Mouse (Mus musculus) testis, adult 2 months (tissue): ENCODE results near the gene Adamts6. TPM values are rescaled to one million over a fixed set of nuclear protein-coding genes. Genes with fewer than 3 reads are reported as not detected.

Experiments used
- H3K27ac ChIP-seq: fragments of 200-500 bp; 2 replicates; pipeline ENCODE4 v1.5.1; 2012; ENCODE audit warnings: low read depth, low read length; ENCODE audit not compliant: control insufficient read depth, insufficient read depth
- H3K27me3 ChIP-seq: fragments of 200-500 bp; 2 replicates; pipeline ENCODE4 v1.6.1; 2012; ENCODE audit warnings: mild to moderate bottlenecking, low read length, moderate library complexity; ENCODE audit not compliant: control insufficient read depth, insufficient read depth
- H3K36me3 ChIP-seq: fragments of 200-500 bp; 2 replicates; pipeline ENCODE4 v1.6.1; 2012; ENCODE audit warnings: mild to moderate bottlenecking, low read length; ENCODE audit not compliant: control insufficient read depth, insufficient read depth
- H3K4me1 ChIP-seq: fragments of 200-500 bp; 2 replicates; pipeline ENCODE4 v1.6.1; 2012; ENCODE audit warnings: low read length; ENCODE audit not compliant: control insufficient read depth, insufficient read depth
- H3K4me3 ChIP-seq: fragments of 200-500 bp; 2 replicates; pipeline ENCODE4 v1.5.1; 2012; ENCODE audit warnings: low read depth, mild to moderate bottlenecking, low read length, moderate library complexity, mixed read lengths; ENCODE audit not compliant: control insufficient read depth
- CTCF ChIP-seq: fragments of 200-500 bp; IDR thresholded peaks from 2 replicates; pipeline ENCODE4 v1.5.1; 2012; ENCODE audit warnings: low read depth, mild to moderate bottlenecking, inconsistent platforms, low read length, moderate library complexity; ENCODE audit not compliant: control insufficient read depth, insufficient read depth, insufficient replicate concordance
- POLR2A ChIP-seq: fragments of 200-500 bp; IDR thresholded peaks from 2 replicates; pipeline ENCODE4 v1.6.1; 2012; ENCODE audit warnings: low read depth, mild to moderate bottlenecking, inconsistent platforms, low read length, moderate library complexity; ENCODE audit not compliant: control insufficient read depth
- polyA plus RNA-seq: library from polyadenylated mRNA; depleted of rRNA; stranded (reverse); fragments of >200 nt; gene quantifications from 2 replicates; pipeline ENCODE4 v1.2.3, GENCODE M21; 2012; rRNA removed

Adamts6 gene
- polyA plus RNA-seq = 0.37 and 0.74 TPM in 2 replicates

GRCm38 (mm10) chr13:104287366-104288225, at the start of gene Adamts6:
Gene Adamts6, plus strand, starts transcription at chr13:104287835.
- H3K4me3 ChIP-seq = peak within 1 kb of the TSS; percentile 70
- TF ChIP-seq POLR2A (no peak), CTCF (no peak)
- H3K27ac ChIP-seq = peak within 1 kb of the TSS; percentile 49; the same call in 1 of the 2 replicates
- H3K36me3 ChIP-seq = no peaks in the 10 kb centered on the region
- H3K4me1 ChIP-seq = peaks cover 3% of the 10 kb centered on the region
- no peaks in the 10 kb centered on the region for H3K27me3 ChIP-seq

DNA sequence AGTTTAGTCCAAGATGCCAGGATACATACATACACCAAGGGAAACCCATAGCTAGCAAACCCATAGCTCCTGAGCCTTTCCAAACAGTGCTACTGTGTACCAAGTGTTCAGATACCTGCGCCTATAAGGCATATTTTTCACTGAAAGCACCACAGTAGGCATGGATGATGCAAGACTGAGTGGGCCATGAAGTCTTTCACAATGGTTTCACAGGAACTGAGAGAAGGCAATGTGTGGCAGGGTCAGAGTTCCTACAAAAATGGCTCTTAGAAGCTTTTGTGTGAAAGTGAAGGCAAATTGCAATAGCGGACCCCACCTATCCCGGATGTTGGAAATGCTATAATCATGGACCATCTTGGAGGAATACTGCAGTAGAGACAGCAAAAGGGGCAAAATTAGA, 28.6 kb upstream of the Adamts6 start:
- Histone ChIP-seq H3K4me1 (no peaks in the 10 kb centered on the region), H3K27me3 (no peaks in the 10 kb centered on the region), H3K27ac (no peak overlapping the region), H3K36me3 (no peaks in the 10 kb centered on the region), H3K4me3 (no peak overlapping the region)
- no peak for TF ChIP-seq CTCF
- TF ChIP-seq POLR2A = no peak

GRCm38 (mm10) chr13:104285031-104285431, 2.6 kb upstream of the Adamts6 start:
- Histone ChIP-seq H3K27ac (no peak overlapping the region), H3K4me3 (no peak overlapping the region), H3K4me1 (peaks cover 3% of the 10 kb centered on the region), H3K36me3 (no peaks in the 10 kb centered on the region), H3K27me3 (no peaks in the 10 kb centered on the region)
- TF ChIP-seq CTCF = no peak
- no peak for TF ChIP-seq POLR2A

GRCm38 (mm10) chr13:104285737-104286311, 1.8 kb upstream of the Adamts6 start:
- Histone ChIP-seq H3K4me3 (peak overlapping the region; percentile 58), H3K27me3 (no peaks in the 10 kb centered on the region), H3K36me3 (no peaks in the 10 kb centered on the region), H3K4me1 (peaks cover 3% of the 10 kb centered on the region), H3K27ac (peak overlapping the region; percentile 54)
- TF ChIP-seq POLR2A = no peak
- no peak for TF ChIP-seq CTCF

DNA sequence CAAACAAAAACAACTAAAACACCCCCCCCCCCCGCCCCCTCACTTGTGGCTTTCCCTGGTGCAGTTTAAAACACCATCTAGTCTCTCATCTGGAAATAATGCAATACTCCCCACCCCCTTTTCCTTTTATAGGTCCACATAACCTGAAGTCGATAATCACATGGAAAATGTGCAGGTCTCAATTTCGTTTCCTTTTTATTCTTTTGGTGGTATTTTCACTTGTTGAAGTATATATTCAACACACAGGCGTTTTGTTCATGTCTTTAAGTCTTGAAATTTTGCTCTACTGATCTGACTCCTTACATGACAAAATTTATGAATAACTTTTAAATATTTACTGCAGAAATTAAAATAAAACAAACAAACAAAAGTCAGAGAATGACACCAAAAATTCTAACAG, 1.3 kb upstream of the Adamts6 start:
- Histone ChIP-seq H3K27me3 (no peaks in the 10 kb centered on the region), H3K4me3 (no peak overlapping the region), H3K27ac (no peak overlapping the region; the same call in 1 of the 2 replicates), H3K36me3 (no peaks in the 10 kb centered on the region), H3K4me1 (peaks cover 3% of the 10 kb centered on the region)
- TF ChIP-seq POLR2A (no peak), CTCF (no peak)

- H3K27me3 ChIP-seq = no peaks in the 10 kb centered on the region
- H3K4me1 ChIP-seq = peaks cover 3% of the 10 kb centered on the region
- H3K27ac ChIP-seq = peak overlapping the region; percentile 49; the same call in 1 of the 2 replicates
- no peaks in the 10 kb centered on the region for H3K36me3 ChIP-seq
- H3K4me3 ChIP-seq = peak overlapping the region; percentile 70
- TF ChIP-seq CTCF = no peak
- no peak; the same call in 1 of the 2 replicates for TF ChIP-seq POLR2A
Measured at GRCm38 (mm10) chr13:104286897-104287309, 732 bp upstream of the Adamts6 start.

DNA sequence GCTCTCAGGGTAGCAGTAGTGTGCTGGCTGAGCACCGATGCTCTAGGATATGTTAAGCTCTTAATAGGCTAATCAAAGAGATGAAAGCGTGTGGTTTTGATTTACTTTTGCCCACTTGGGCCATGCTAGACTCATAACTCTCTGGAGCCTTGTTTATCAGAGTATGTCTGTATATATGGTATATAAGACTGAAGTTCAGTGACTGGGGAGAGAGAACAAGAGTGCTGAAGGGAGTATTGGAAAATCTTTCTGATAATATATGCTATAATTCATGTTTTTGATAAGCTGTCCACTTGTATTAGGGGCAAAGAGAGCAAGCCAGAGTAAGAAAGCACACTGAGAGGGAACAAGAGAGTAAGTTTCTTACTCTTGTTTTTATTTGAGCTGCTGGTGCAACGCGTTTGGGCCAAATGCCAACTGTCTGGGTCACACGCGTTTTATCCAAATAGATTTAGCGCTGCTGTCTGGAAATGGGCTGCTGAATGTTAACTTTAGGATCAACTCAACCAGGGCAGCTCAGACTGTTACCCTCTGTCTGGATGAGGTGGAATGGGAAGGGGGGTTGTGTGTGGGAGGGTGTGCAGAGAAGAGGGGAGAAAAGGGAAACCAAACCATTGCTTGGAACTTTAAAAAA, 708 bp downstream of the Adamts6 start:
- no peak for TF ChIP-seq CTCF
- no peak for TF ChIP-seq POLR2A
- no peak overlapping the region; the same call in 1 of the 2 replicates for H3K4me3 ChIP-seq
- H3K27ac ChIP-seq = no peak overlapping the region

More for the DNA sequence above, 708 bp downstream of the Adamts6 start:
- H3K4me1 ChIP-seq = peaks cover 3% of the 10 kb centered on the region
- H3K27me3 ChIP-seq = no peaks in the 10 kb centered on the region
- H3K36me3 ChIP-seq = no peaks in the 10 kb centered on the region
